In genomic region chr13:56422072-56422723, GRCm38 (mm10) we compare ENCODE assay signal across 9 mouse cellular contexts. TPM values are rescaled to one million over a fixed set of nuclear protein-coding genes. Genes with fewer than 3 reads are reported as not detected.
DNase-seq lines count a peak whose midpoint lies in the region; ATAC-seq and TF ChIP-seq lines count a peak whose summit lies in the region.
"Had no signal": no experiment of that assay in that cellular context is flagged by ENCODE, and none has a peak within 500 bp of the region (broad histone marks: within the 10 kb centered on the region; RNA-seq: fewer than 3 reads in every experiment).

No protein-coding gene starts in this region.

- H3K4me3 ChIP-seq in kidney, postnatal 0 days (replicated peaks; ENCODE audit: low read depth, low read length), result no peak overlapping the region
- H3K4me3 ChIP-seq in limb, embryonic 14.5 days (replicated peaks; ENCODE audit: low read length), result no peak overlapping the region
- H3K4me3 ChIP-seq in neural tube, embryonic 14.5 days (ENCODE audit: low read depth, low read length), result no peak overlapping the region

- no peak overlapping the region for H3K9ac ChIP-seq in kidney, postnatal 0 days (ENCODE audit: low read depth, low read length)
- H3K9ac ChIP-seq in limb, embryonic 14.5 days (ENCODE audit: low read depth, low read length, severe bottlenecking), result 0 out of 2 replicates have a peak overlapping the region, but pooled peaks have one; percentile 29
- no peak overlapping the region for H3K9ac ChIP-seq in neural tube, embryonic 14.5 days (replicated peaks; ENCODE audit: low read depth, low read length)

- peak; percentile 84 for TF ChIP-seq CTCF in kidney, postnatal 0 days (IDR thresholded peaks at IDR 0.05; ENCODE audit: low read depth)

- no peaks in the 10 kb centered on the region for H3K4me1 ChIP-seq in kidney, postnatal 0 days (replicated peaks; ENCODE audit: insufficient read depth, low read length)
- H3K4me1 ChIP-seq in limb, embryonic 14.5 days (ENCODE audit: control insufficient read depth, insufficient read depth, low read length), result peaks cover 13% of the 10 kb centered on the region
- no peaks in the 10 kb centered on the region for H3K4me1 ChIP-seq in neural tube, embryonic 14.5 days (ENCODE audit: control insufficient read depth, insufficient read depth, low read length)

- peak; percentile 46; the same call in 1 of the 2 replicates for ATAC-seq in granulocyte monocyte progenitor cell, adult 5-6 weeks (replicated peaks; ENCODE audit: poor library complexity, severe bottlenecking)
- ATAC-seq in kidney, postnatal 0 days (replicated peaks; ENCODE audit: low FRiP score, low read depth), result no peak
- peak; percentile 79 for ATAC-seq in limb, embryonic 14.5 days (ENCODE audit: low FRiP score, low read depth)
- ATAC-seq in neural tube, embryonic 14.5 days (ENCODE audit: low read depth), result peak; percentile 66; the same call in 1 of the 2 replicates

- WGBS in kidney, postnatal 0 days, result 23% methylated on average over 16 of the region's 16 CpGs
- 9% methylated on average over 16 of the region's 16 CpGs for WGBS in limb, embryonic 14.5 days
- WGBS in neural tube, embryonic 14.5 days, result 26% methylated on average over 16 of the region's 16 CpGs

- no peak for TF ChIP-seq POLR2A in limb, embryonic 14.5 days (IDR thresholded peaks at IDR 0.05; ENCODE audit: borderline replicate concordance, extremely low read depth, insufficient read depth, insufficient read length)

- no peak overlapping the region for H3K4me2 ChIP-seq in kidney, postnatal 0 days (ENCODE audit: low read length)
- peak overlapping the region; percentile 31; the same call in 1 of the 2 replicates for H3K4me2 ChIP-seq in limb, embryonic 14.5 days (replicated peaks; ENCODE audit: low read depth, low read length, severe bottlenecking)
- no peak overlapping the region for H3K4me2 ChIP-seq in neural tube, embryonic 14.5 days (ENCODE audit: low read depth, low read length)

- H3K27ac ChIP-seq in kidney, postnatal 0 days, result no peak overlapping the region
- peak overlapping the region; percentile 33 for H3K27ac ChIP-seq in limb, embryonic 14.5 days (replicated peaks; ENCODE audit: low read depth, low read length)
- H3K27ac ChIP-seq in neural tube, embryonic 14.5 days (ENCODE audit: low read depth, low read length), result no peak overlapping the region

- no peaks in the 10 kb centered on the region for H3K9me3 ChIP-seq in kidney, postnatal 0 days (replicated peaks; ENCODE audit: low read length)
- no peaks in the 10 kb centered on the region for H3K9me3 ChIP-seq in limb, embryonic 14.5 days (ENCODE audit: control insufficient read depth, low read length)
- H3K9me3 ChIP-seq in neural tube, embryonic 14.5 days (ENCODE audit: control insufficient read depth, low read length), result no peaks in the 10 kb centered on the region

- H3K36me3 ChIP-seq in kidney, postnatal 0 days (ENCODE audit: insufficient read depth, low read length), result no peaks in the 10 kb centered on the region
- no peaks in the 10 kb centered on the region for H3K36me3 ChIP-seq in limb, embryonic 14.5 days (ENCODE audit: control insufficient read depth, insufficient read depth, low read length)
- H3K36me3 ChIP-seq in neural tube, embryonic 14.5 days (ENCODE audit: control insufficient read depth, insufficient read depth, low read length), result no peaks in the 10 kb centered on the region

- DNase-seq in A20 (ENCODE audit: low read depth, low spot score), result peak; percentile 60
- DNase-seq in ZHBTc4 (ENCODE audit: low read depth, low spot score), result peak; percentile 81
- DNase-seq in embryo, embryonic 11.5 days (ENCODE audit: low read depth, low spot score), result peak; percentile 65
- peak; percentile 88 for DNase-seq in kidney, postnatal 0 days (ENCODE audit: low spot score)
- peak; percentile 95 for DNase-seq in limb, embryonic 14.5 days (ENCODE audit: low spot score)
- DNase-seq in urinary bladder, postnatal 25 days (ENCODE audit: low spot score), result peak; percentile 76

- 0 out of 2 replicates have a peak, but pooled peaks cover 2% of the 10 kb centered on the region for H3K27me3 ChIP-seq in kidney, postnatal 0 days (ENCODE audit: insufficient read depth, low read length)
- no peaks in the 10 kb centered on the region for H3K27me3 ChIP-seq in limb, embryonic 14.5 days (ENCODE audit: control insufficient read depth, insufficient read depth, low read length)
- H3K27me3 ChIP-seq in neural tube, embryonic 14.5 days (ENCODE audit: control insufficient read depth, insufficient read depth, low read length), result no peaks in the 10 kb centered on the region

RNA-seq across cellular contexts. Expression of gene Gm3045, which starts 4.2 kb away (rescaled TPM):
- total RNA-seq in granulocyte monocyte progenitor cell, adult 5-6 weeks (2014; fragmentation: Nextera tagmentation), result not detected in 2 replicates
- total RNA-seq in granulocyte monocyte progenitor cell, adult 5-6 weeks (2017), result not detected in 2 replicates
- not detected in 2 replicates for polyA plus RNA-seq in kidney, postnatal 0 days (2015; fragmentation: Nextera tagmentation; extraction: Ambion mirVana)
- polyA plus RNA-seq in limb, embryonic 14.5 days (2012; rRNA removed), result 0.04 and 0.10 TPM in 2 replicates
- polyA plus RNA-seq in limb, embryonic 14.5 days (2014; fragmentation: Nextera tagmentation; extraction: Ambion mirVana), result not detected in 2 replicates
- polyA plus RNA-seq in neural tube, embryonic 14.5 days (2014; fragmentation: Nextera tagmentation; extraction: Ambion mirVana), result not detected in 2 replicates
- polyA plus RNA-seq: gonadal fat pad, adult 2 months had no signal

RNA-seq across cellular contexts. Expression of gene Slc25a48, which starts 16.0 kb away (rescaled TPM):
- total RNA-seq in granulocyte monocyte progenitor cell, adult 5-6 weeks (2014; fragmentation: Nextera tagmentation), result not detected in 2 replicates
- not detected in 2 replicates for total RNA-seq in granulocyte monocyte progenitor cell, adult 5-6 weeks (2017)
- polyA plus RNA-seq in kidney, postnatal 0 days (2015; fragmentation: Nextera tagmentation; extraction: Ambion mirVana), result 0.79 and 0.94 TPM in 2 replicates
- 0.69 and 0.74 TPM in 2 replicates for polyA plus RNA-seq in limb, embryonic 14.5 days (2012; rRNA removed)
- 0.44 and 0.77 TPM in 2 replicates for polyA plus RNA-seq in limb, embryonic 14.5 days (2014; fragmentation: Nextera tagmentation; extraction: Ambion mirVana)
- not detected in 2 replicates for polyA plus RNA-seq in neural tube, embryonic 14.5 days (2014; fragmentation: Nextera tagmentation; extraction: Ambion mirVana)

RNA-seq across cellular contexts. Expression of gene Il9, which starts 59.8 kb away (rescaled TPM):
- total RNA-seq in granulocyte monocyte progenitor cell, adult 5-6 weeks (2014; fragmentation: Nextera tagmentation), result not detected in 2 replicates
- total RNA-seq in granulocyte monocyte progenitor cell, adult 5-6 weeks (2017), result not detected in 2 replicates
- polyA plus RNA-seq in kidney, postnatal 0 days (2015; fragmentation: Nextera tagmentation; extraction: Ambion mirVana), result not detected in 2 replicates
- not detected in 2 replicates for polyA plus RNA-seq in limb, embryonic 14.5 days (2012; rRNA removed)
- polyA plus RNA-seq in limb, embryonic 14.5 days (2014; fragmentation: Nextera tagmentation; extraction: Ambion mirVana), result not detected in 2 replicates
- not detected in 2 replicates for polyA plus RNA-seq in neural tube, embryonic 14.5 days (2014; fragmentation: Nextera tagmentation; extraction: Ambion mirVana)
- polyA plus RNA-seq: gonadal fat pad, adult 2 months had no signal
